Mouse (Mus musculus): Measurements from ENCODE around the gene Dyrk3. TPM values are rescaled to one million over a fixed set of nuclear protein-coding genes. Genes with fewer than 3 reads are reported as not detected.

The Dyrk3 gene
- polyA plus RNA-seq (2012; rRNA removed) = 5.7 and 7.1 TPM in 2 replicates

GRCm38 (mm10) chr1:131138191-131139016 lies at the start of gene Dyrk3:
Gene Dyrk3, minus strand, starts transcription at chr1:131138340.

GRCm38 (mm10) chr1:131153018-131153629 lies 15.0 kb upstream of the Dyrk3 start, which contains the start of gene Eif2d:
Gene Eif2d, plus strand, starts transcription at chr1:131153181.

GRCm38 (mm10) chr1:131097700-131098094 lies 40.4 kb downstream of the Dyrk3 start, which contains the start of gene Mapkapk2:
Gene Mapkapk2, minus strand, starts transcription at chr1:131097826.

Other genes starting within 250 kb of the Dyrk3 start
- gene Il20, start 226.9 kb downstream of the Dyrk3 start, polyA plus RNA-seq (2012; rRNA removed) = not detected in 2 replicates
- gene Il19, start 198.2 kb downstream of the Dyrk3 start, polyA plus RNA-seq (2012; rRNA removed) = not detected in 2 replicates
- gene Il10, start 118.5 kb downstream of the Dyrk3 start, polyA plus RNA-seq (2012; rRNA removed) = 0.03 and 0.11 TPM in 2 replicates
- 19.3 and 20.9 TPM in 2 replicates for gene Mapkapk2, start 40.5 kb downstream of the Dyrk3 start, polyA plus RNA-seq (2012; rRNA removed)
- gene Eif2d, start 14.8 kb upstream of the Dyrk3 start, polyA plus RNA-seq (2012; rRNA removed) = 16.6 and 17.2 TPM in 2 replicates
- gene Rassf5, start 106.9 kb upstream of the Dyrk3 start, polyA plus RNA-seq (2012; rRNA removed) = 5.2 and 6.2 TPM in 2 replicates
- 10.2 and 13.2 TPM in 2 replicates for gene Ikbke, start 141.3 kb upstream of the Dyrk3 start, polyA plus RNA-seq (2012; rRNA removed)

All from liver, embryonic 18 days (tissue).